Mouse (Mus musculus): ENCODE data around the gene Socs1.

Socs1 gene

GRCm38 (mm10) chr16:10762569-10763180 is 22.7 kb downstream of the Socs1 start:
- no peak for DNase-seq

DNA sequence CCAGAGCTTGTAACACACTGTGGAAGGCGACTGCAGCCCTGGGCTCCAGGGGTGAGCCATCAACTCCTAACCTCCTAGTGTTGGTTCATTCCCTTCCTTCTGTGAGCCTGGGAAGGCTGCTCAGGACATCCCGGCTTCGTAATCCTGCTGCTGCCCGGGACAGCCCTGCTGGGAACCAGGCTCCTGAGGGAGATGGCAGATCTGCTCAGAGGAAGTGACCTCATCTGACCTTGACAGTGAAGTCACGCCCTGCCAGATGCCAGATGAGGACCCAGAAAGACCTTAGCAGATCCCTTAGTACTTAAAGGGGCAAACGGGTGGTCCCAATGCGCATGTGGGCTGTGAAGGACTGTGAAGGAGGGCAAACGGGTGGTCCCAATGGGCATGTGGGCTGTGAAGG is 24.2 kb downstream of the Socs1 start:
- no peak for DNase-seq

GRCm38 (mm10) chr16:10756168-10756567 is 29.2 kb downstream of the Socs1 start:
- DNase-seq, result no peak

GRCm38 (mm10) chr16:10754521-10755296 is 30.6 kb downstream of the Socs1 start:
- no peak for DNase-seq

GRCm38 (mm10) chr16:10749824-10750223 is 35.5 kb downstream of the Socs1 start:
- DNase-seq, result no peak

DNA sequence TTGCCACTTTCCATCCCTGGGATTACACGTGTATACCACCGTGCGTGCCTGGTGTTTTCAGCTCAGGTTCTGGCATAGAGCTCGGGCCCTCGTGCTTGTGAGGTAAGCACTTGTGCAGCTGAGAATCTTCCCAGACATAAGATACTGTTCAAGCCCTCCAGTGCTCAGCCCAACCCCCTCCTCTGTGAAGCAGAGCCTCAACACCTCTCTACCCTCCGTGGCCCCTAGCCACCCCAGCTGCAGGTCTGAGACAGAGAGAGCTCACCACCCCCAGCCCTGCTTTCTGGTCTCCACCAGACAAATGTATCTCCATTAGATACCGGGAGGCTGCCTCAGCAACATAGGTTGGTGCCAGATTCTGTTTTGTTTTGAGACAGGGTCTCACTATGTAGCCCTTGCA is 36.1 kb downstream of the Socs1 start:
- DNase-seq, result no peak

DNA sequence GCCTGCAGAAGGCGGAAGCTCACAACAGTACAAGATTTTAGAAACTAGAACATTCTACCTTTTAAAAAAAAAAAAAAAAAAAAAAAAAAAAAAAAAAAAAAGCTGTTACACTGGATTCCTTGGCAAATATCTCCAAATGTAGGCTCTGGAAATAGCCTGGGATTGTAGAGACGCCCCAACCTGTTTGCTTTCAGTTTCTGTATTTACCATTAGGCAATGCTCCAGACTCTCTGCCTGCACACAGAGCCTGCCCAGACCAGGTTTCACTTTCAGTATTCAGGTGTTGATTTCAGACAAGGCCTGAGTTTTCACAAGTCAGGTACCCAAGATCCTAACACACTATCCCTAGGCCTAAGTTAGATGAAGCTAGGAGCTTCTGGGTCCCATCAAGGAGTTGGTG is 44.3 kb downstream of the Socs1 start:
- DNase-seq, result peak; percentile 47

GRCm38 (mm10) chr16:10739854-10740398 is 45.4 kb downstream of the Socs1 start:
- peak; percentile 46 for DNase-seq

GRCm38 (mm10) chr16:10738866-10739265 is 46.5 kb downstream of the Socs1 start:
- no peak for DNase-seq

- DNase-seq, result peak; percentile 54
These were observed 47.8 kb downstream of the Socs1 start for GRCm38 (mm10) chr16:10737571-10737970.

- no peak for DNase-seq
These were observed 49.0 kb downstream of the Socs1 start for GRCm38 (mm10) chr16:10736364-10736763.

GRCm38 (mm10) chr16:10735781-10736180 is 49.6 kb downstream of the Socs1 start:
- DNase-seq, result no peak

DNA sequence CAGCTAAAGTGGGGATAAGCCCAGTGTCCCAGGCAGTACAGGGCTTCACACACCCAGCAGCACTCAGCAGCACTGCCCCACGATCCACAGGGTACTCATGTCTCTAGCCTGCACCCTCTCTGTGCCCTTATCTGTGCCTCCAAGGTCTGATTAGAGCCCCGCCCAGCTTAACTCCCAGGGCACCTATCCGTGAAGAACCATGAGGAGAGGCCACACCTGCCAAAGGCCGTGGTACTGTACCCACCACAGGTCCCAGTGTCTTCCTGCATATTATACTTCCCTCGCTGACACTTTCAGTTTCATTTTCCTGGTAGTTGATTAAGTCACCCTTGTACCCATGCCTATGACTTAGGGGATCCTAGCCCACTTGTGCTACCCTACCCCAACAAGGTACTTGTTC is 52.9 kb downstream of the Socs1 start:
- DNase-seq, result no peak

Measured in kidney, adult 11 months (tissue).